Mouse (Mus musculus): ENCODE measurements around the gene St7. TPM values are rescaled to one million over a fixed set of nuclear protein-coding genes. Genes with fewer than 3 reads are reported as not detected.

The St7 gene
- polyA plus RNA-seq, 1 experiment = 7.4 TPM

- no peak overlapping the region for H3K27ac ChIP-seq (ENCODE audit: insufficient read depth, low read length)
- H3K9me3 ChIP-seq (replicated peaks; ENCODE audit: control insufficient read depth, insufficient read depth, low read length, poor library complexity, severe bottlenecking) = no peaks in the 10 kb centered on the region; the same call in 1 of the 2 replicates
- H3K36me3 ChIP-seq (ENCODE audit: control insufficient read depth, insufficient read depth, low read length, poor library complexity, severe bottlenecking) = no peaks in the 10 kb centered on the region
- TF ChIP-seq EP300 (IDR thresholded peaks at IDR 0.05; ENCODE audit: insufficient read depth, low read depth, low read length) (no peak), CTCF (IDR thresholded peaks at IDR 0.05; ENCODE audit: low read depth, low read length) (no peak)
- no peak overlapping the region for H3K9ac ChIP-seq (ENCODE audit: low read depth, poor library complexity, severe bottlenecking)
- no peaks in the 10 kb centered on the region for H3K27me3 ChIP-seq (ENCODE audit: control insufficient read depth, insufficient read depth, low read length, poor library complexity, severe bottlenecking)
- H3K4me3 ChIP-seq (ENCODE audit: low read depth, low read length) = no peak overlapping the region
- H3K4me1 ChIP-seq (ENCODE audit: control insufficient read depth, insufficient read depth, low read length) = no peaks in the 10 kb centered on the region
Measured at GRCm38 (mm10) chr6:17876670-17877179, 184.0 kb downstream of the St7 start.

- H3K4me3 ChIP-seq (ENCODE audit: low read depth, low read length) = no peak overlapping the region
- H3K9ac ChIP-seq (ENCODE audit: low read depth, poor library complexity, severe bottlenecking) = no peak overlapping the region
- TF ChIP-seq POLR2A (IDR thresholded peaks at IDR 0.05; ENCODE audit: insufficient read depth, low read length) = no peak
- no peak for TF ChIP-seq EP300 (IDR thresholded peaks at IDR 0.05; ENCODE audit: insufficient read depth, low read depth, low read length)
- no peak for TF ChIP-seq CTCF (IDR thresholded peaks at IDR 0.05; ENCODE audit: low read depth, low read length)
- no peak overlapping the region for H3K27ac ChIP-seq (ENCODE audit: insufficient read depth, low read length)
- H3K27me3 ChIP-seq (ENCODE audit: control insufficient read depth, insufficient read depth, low read length, poor library complexity, severe bottlenecking) = no peaks in the 10 kb centered on the region
- no peaks in the 10 kb centered on the region for H3K4me1 ChIP-seq (ENCODE audit: control insufficient read depth, insufficient read depth, low read length)
- H3K36me3 ChIP-seq (ENCODE audit: control insufficient read depth, insufficient read depth, low read length, poor library complexity, severe bottlenecking) = no peaks in the 10 kb centered on the region
- H3K9me3 ChIP-seq (replicated peaks; ENCODE audit: control insufficient read depth, insufficient read depth, low read length, poor library complexity, severe bottlenecking) = no peaks in the 10 kb centered on the region
Measured at GRCm38 (mm10) chr6:17882943-17883342, 190.2 kb downstream of the St7 start.

DNA sequence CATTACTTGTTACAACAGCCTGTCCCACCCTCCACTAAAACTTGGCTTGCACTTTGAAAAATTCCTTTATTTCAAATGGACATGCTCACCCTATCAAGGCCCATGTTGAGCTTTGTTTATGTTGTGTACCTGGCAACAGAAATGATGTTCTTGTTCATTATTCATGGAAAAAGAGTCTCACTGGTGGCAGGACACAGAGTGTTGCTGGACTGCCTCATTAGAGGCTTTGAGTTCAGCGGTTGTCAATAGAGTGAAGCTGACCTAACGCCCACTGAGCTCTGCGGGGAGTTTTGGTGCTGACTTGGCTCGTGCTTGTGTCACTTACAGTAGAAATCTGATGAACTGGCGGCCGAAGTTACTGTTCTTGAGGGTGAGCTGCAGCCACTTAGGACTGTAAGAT is 195.0 kb downstream of the St7 start:
- H3K4me1 ChIP-seq (ENCODE audit: control insufficient read depth, insufficient read depth, low read length) = no peaks in the 10 kb centered on the region
- H3K9me3 ChIP-seq (replicated peaks; ENCODE audit: control insufficient read depth, insufficient read depth, low read length, poor library complexity, severe bottlenecking) = no peaks in the 10 kb centered on the region
- H3K36me3 ChIP-seq (ENCODE audit: control insufficient read depth, insufficient read depth, low read length, poor library complexity, severe bottlenecking) = no peaks in the 10 kb centered on the region
- no peaks in the 10 kb centered on the region for H3K27me3 ChIP-seq (ENCODE audit: control insufficient read depth, insufficient read depth, low read length, poor library complexity, severe bottlenecking)
- no peak overlapping the region for H3K4me3 ChIP-seq (ENCODE audit: low read depth, low read length)
- H3K27ac ChIP-seq (ENCODE audit: insufficient read depth, low read length) = no peak overlapping the region
- no peak for TF ChIP-seq CTCF (IDR thresholded peaks at IDR 0.05; ENCODE audit: low read depth, low read length)
- H3K9ac ChIP-seq (ENCODE audit: low read depth, poor library complexity, severe bottlenecking) = no peak overlapping the region

GRCm38 (mm10) chr6:17895562-17895961 is 202.8 kb downstream of the St7 start:
- H3K4me1 ChIP-seq (ENCODE audit: control insufficient read depth, insufficient read depth, low read length) = no peaks in the 10 kb centered on the region
- no peak overlapping the region for H3K9ac ChIP-seq (ENCODE audit: low read depth, poor library complexity, severe bottlenecking)
- H3K4me3 ChIP-seq (ENCODE audit: low read depth, low read length) = no peak overlapping the region
- TF ChIP-seq EP300 (IDR thresholded peaks at IDR 0.05; ENCODE audit: insufficient read depth, low read depth, low read length) (no peak), CTCF (IDR thresholded peaks at IDR 0.05; ENCODE audit: low read depth, low read length) (no peak), POLR2A (IDR thresholded peaks at IDR 0.05; ENCODE audit: insufficient read depth, low read length) (no peak)
- H3K27ac ChIP-seq (ENCODE audit: insufficient read depth, low read length) = no peak overlapping the region
- no peaks in the 10 kb centered on the region for H3K36me3 ChIP-seq (ENCODE audit: control insufficient read depth, insufficient read depth, low read length, poor library complexity, severe bottlenecking)
- no peaks in the 10 kb centered on the region for H3K27me3 ChIP-seq (ENCODE audit: control insufficient read depth, insufficient read depth, low read length, poor library complexity, severe bottlenecking)
- H3K9me3 ChIP-seq (replicated peaks; ENCODE audit: control insufficient read depth, insufficient read depth, low read length, poor library complexity, severe bottlenecking) = no peaks in the 10 kb centered on the region

- no peak overlapping the region for H3K9ac ChIP-seq (ENCODE audit: low read depth, poor library complexity, severe bottlenecking)
- H3K27ac ChIP-seq (ENCODE audit: insufficient read depth, low read length) = no peak overlapping the region
- H3K4me3 ChIP-seq (ENCODE audit: low read depth, low read length) = no peak overlapping the region
- TF ChIP-seq CTCF (IDR thresholded peaks at IDR 0.05; ENCODE audit: low read depth, low read length) (no peak), EP300 (IDR thresholded peaks at IDR 0.05; ENCODE audit: insufficient read depth, low read depth, low read length) (no peak), POLR2A (IDR thresholded peaks at IDR 0.05; ENCODE audit: insufficient read depth, low read length) (no peak)
- no peaks in the 10 kb centered on the region for H3K9me3 ChIP-seq (replicated peaks; ENCODE audit: control insufficient read depth, insufficient read depth, low read length, poor library complexity, severe bottlenecking)
- H3K4me1 ChIP-seq (ENCODE audit: control insufficient read depth, insufficient read depth, low read length) = no peaks in the 10 kb centered on the region
- no peaks in the 10 kb centered on the region for H3K27me3 ChIP-seq (ENCODE audit: control insufficient read depth, insufficient read depth, low read length, poor library complexity, severe bottlenecking)
- H3K36me3 ChIP-seq (ENCODE audit: control insufficient read depth, insufficient read depth, low read length, poor library complexity, severe bottlenecking) = no peaks in the 10 kb centered on the region
Measured at GRCm38 (mm10) chr6:17898539-17898938, 205.8 kb downstream of the St7 start.

DNA sequence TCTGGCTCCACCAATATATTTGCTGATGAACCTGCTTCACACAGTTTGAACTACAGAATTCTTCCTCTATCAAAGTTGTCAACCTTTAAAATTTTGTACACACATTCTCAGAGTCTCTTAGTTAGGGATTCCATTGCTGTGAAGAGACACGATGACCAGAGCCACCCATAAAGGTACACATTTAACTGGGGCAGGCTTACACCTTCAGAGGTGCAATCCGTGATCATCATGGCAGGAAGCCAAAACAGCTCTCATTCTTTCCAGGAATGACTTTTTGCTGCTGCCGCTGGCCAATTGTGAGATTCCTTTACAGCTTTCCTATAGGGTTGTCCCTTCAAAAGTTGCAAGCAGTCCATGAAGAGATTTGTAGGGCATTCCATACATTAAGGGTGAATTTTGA is 210.6 kb downstream of the St7 start:
- H3K36me3 ChIP-seq (ENCODE audit: control insufficient read depth, insufficient read depth, low read length, poor library complexity, severe bottlenecking) = no peaks in the 10 kb centered on the region
- no peak overlapping the region for H3K9ac ChIP-seq (ENCODE audit: low read depth, poor library complexity, severe bottlenecking)
- peaks cover 2% of the 10 kb centered on the region for H3K4me1 ChIP-seq (ENCODE audit: control insufficient read depth, insufficient read depth, low read length)
- no peak overlapping the region for H3K4me3 ChIP-seq (ENCODE audit: low read depth, low read length)
- no peaks in the 10 kb centered on the region for H3K27me3 ChIP-seq (ENCODE audit: control insufficient read depth, insufficient read depth, low read length, poor library complexity, severe bottlenecking)
- no peaks in the 10 kb centered on the region for H3K9me3 ChIP-seq (replicated peaks; ENCODE audit: control insufficient read depth, insufficient read depth, low read length, poor library complexity, severe bottlenecking)
- no peak for TF ChIP-seq EP300 (IDR thresholded peaks at IDR 0.05; ENCODE audit: insufficient read depth, low read depth, low read length)
- TF ChIP-seq POLR2A (IDR thresholded peaks at IDR 0.05; ENCODE audit: insufficient read depth, low read length) = no peak
- TF ChIP-seq CTCF (IDR thresholded peaks at IDR 0.05; ENCODE audit: low read depth, low read length) = no peak
- no peak overlapping the region for H3K27ac ChIP-seq (ENCODE audit: insufficient read depth, low read length)
